ENCODE assay signal across 8 mouse cellular contexts in genomic region chr1:23382461-23382805, GRCm38 (mm10). TPM values are rescaled to one million over a fixed set of nuclear protein-coding genes. Genes with fewer than 3 reads are reported as not detected.
A peak's percentile ranks its signal among the peaks of the same experiment; 100 is the strongest.
DNase-seq lines count a peak whose midpoint lies in the region; ATAC-seq and TF ChIP-seq lines count a peak whose summit lies in the region.

No protein-coding gene starts in this region.

- peaks cover 25% of the 10 kb centered on the region for H3K4me1 ChIP-seq in heart, embryonic 16.5 days (ENCODE audit: control insufficient read depth, insufficient read depth, low read length)
- peaks cover 5% of the 10 kb centered on the region; the same call in 1 of the 2 replicates for H3K4me1 ChIP-seq in cortical plate, adult 2 months (ENCODE audit: control insufficient read depth, insufficient read depth, low read length)
- H3K4me1 ChIP-seq in intestine, embryonic 14.5 days (replicated peaks; ENCODE audit: control insufficient read depth, insufficient read depth, low read length) = peaks cover 5% of the 10 kb centered on the region; the same call in 1 of the 2 replicates
- H3K4me1 ChIP-seq in neural tube, embryonic 14.5 days (ENCODE audit: control insufficient read depth, insufficient read depth, low read length) = peaks cover 22% of the 10 kb centered on the region

- peak overlapping the region; percentile 79 for H3K9ac ChIP-seq in heart, embryonic 16.5 days (ENCODE audit: low read length)
- peak overlapping the region; percentile 67 for H3K9ac ChIP-seq in intestine, embryonic 14.5 days (ENCODE audit: low read length)
- peak overlapping the region; percentile 87 for H3K9ac ChIP-seq in neural tube, embryonic 14.5 days (replicated peaks; ENCODE audit: low read depth, low read length)

- no peaks in the 10 kb centered on the region for H3K9me3 ChIP-seq in heart, embryonic 16.5 days (replicated peaks; ENCODE audit: control insufficient read depth, low read length)
- no peaks in the 10 kb centered on the region for H3K9me3 ChIP-seq in intestine, embryonic 14.5 days (ENCODE audit: control insufficient read depth, low read length)
- no peaks in the 10 kb centered on the region for H3K9me3 ChIP-seq in neural tube, embryonic 14.5 days (ENCODE audit: control insufficient read depth, low read length)

- H3K4me2 ChIP-seq in heart, embryonic 16.5 days (ENCODE audit: low read depth, low read length) = peak overlapping the region; percentile 80
- peak overlapping the region; percentile 89 for H3K4me2 ChIP-seq in intestine, embryonic 14.5 days (ENCODE audit: low read length)
- peak overlapping the region; percentile 80 for H3K4me2 ChIP-seq in neural tube, embryonic 14.5 days (ENCODE audit: low read depth, low read length)

- no peak for ATAC-seq in heart, embryonic 16.5 days (replicated peaks; ENCODE audit: extremely low read depth, insufficient read depth, low FRiP score)
- no peak for ATAC-seq in intestine, embryonic 14.5 days (replicated peaks; ENCODE audit: low FRiP score, low TSS enrichment, low read depth)
- ATAC-seq in neural tube, embryonic 14.5 days (ENCODE audit: low read depth) = peak; percentile 29; the same call in 1 of the 2 replicates

- no peaks in the 10 kb centered on the region for H3K27me3 ChIP-seq in heart, embryonic 16.5 days (ENCODE audit: control insufficient read depth, insufficient read depth, low read length)
- no peaks in the 10 kb centered on the region for H3K27me3 ChIP-seq in intestine, embryonic 14.5 days (replicated peaks; ENCODE audit: control insufficient read depth, insufficient read depth, low read length)
- no peaks in the 10 kb centered on the region for H3K27me3 ChIP-seq in neural tube, embryonic 14.5 days (ENCODE audit: control insufficient read depth, insufficient read depth, low read length)

- no peak for TF ChIP-seq CTCF in cortical plate, adult 2 months (IDR thresholded peaks at IDR 0.05; ENCODE audit: extremely low read depth, insufficient read depth, low read length)

- under 1% methylated on average over 21 of the region's 21 CpGs for WGBS in heart, embryonic 16.5 days
- 1% methylated on average over 20 of the region's 21 CpGs for WGBS in intestine, embryonic 14.5 days
- WGBS in neural tube, embryonic 14.5 days = under 1% methylated on average over 21 of the region's 21 CpGs

- no peaks in the 10 kb centered on the region for H3K36me3 ChIP-seq in heart, embryonic 16.5 days (ENCODE audit: control insufficient read depth, insufficient read depth)
- H3K36me3 ChIP-seq in intestine, embryonic 14.5 days (ENCODE audit: control insufficient read depth, insufficient read depth, low read length) = no peaks in the 10 kb centered on the region
- H3K36me3 ChIP-seq in neural tube, embryonic 14.5 days (ENCODE audit: control insufficient read depth, insufficient read depth, low read length) = no peaks in the 10 kb centered on the region

- DNase-seq in heart, postnatal 25 days (ENCODE audit: low spot score) = no peak
- DNase-seq in 416B (ENCODE audit: low read depth) = peak; percentile 15
- no peak for DNase-seq in intestine, embryonic 14.5 days (ENCODE audit: low spot score)
- DNase-seq in c-Kit-positive CD71-positive TER-119-positive erythroid progenitor cells, embryonic 14.5 days (ENCODE audit: low spot score) = no peak
- no peak for DNase-seq in thymus, postnatal 36 days

- peak overlapping the region; percentile 90 for H3K27ac ChIP-seq in heart, embryonic 16.5 days (ENCODE audit: low read length)
- peak overlapping the region; percentile 54 for H3K27ac ChIP-seq in cortical plate, adult 2 months (ENCODE audit: insufficient read depth, low read length)
- H3K27ac ChIP-seq in intestine, embryonic 14.5 days (ENCODE audit: low read depth) = peak overlapping the region; percentile 79; the same call in 1 of the 2 replicates
- peak overlapping the region; percentile 87 for H3K27ac ChIP-seq in neural tube, embryonic 14.5 days (ENCODE audit: low read depth, low read length)

- peak overlapping the region; percentile 65 for H3K4me3 ChIP-seq in heart, embryonic 16.5 days (ENCODE audit: low read length)
- H3K4me3 ChIP-seq in cortical plate, adult 2 months (ENCODE audit: insufficient read depth, low read length) = peak overlapping the region; percentile 60
- peak overlapping the region; percentile 58 for H3K4me3 ChIP-seq in intestine, embryonic 14.5 days (ENCODE audit: low read depth, low read length)
- H3K4me3 ChIP-seq in neural tube, embryonic 14.5 days (ENCODE audit: low read depth, low read length) = peak overlapping the region; percentile 81

- TF ChIP-seq POLR2A in cortical plate, adult 2 months (IDR thresholded peaks at IDR 0.05; ENCODE audit: extremely low read depth, insufficient read depth, low read length) = no peak

- intact Hi-C loops in heart, postnatal 25 days (cut with DNase I) = loop anchor here (10.0 kb wide), 2 partner anchors 118 to 198 kb away; no protein-coding TSS in a partner anchor

RNA-seq across cellular contexts. Expression of gene Ogfrl1, which starts 15.1 kb away (rescaled TPM):
- polyA plus RNA-seq in heart, embryonic 16.5 days (2015; fragmentation: Nextera tagmentation; extraction: Ambion mirVana) = 5.7 and 7.5 TPM in 2 replicates
- 10 to 100 TPM; 15.2 to 17.5 TPM for total RNA-seq in heart, postnatal 25 days (2021)
- polyA plus RNA-seq in cortical plate, adult 2 months (2012; rRNA removed) = 62.9 and 67.0 TPM in 2 replicates
- polyA plus RNA-seq in intestine, embryonic 14.5 days (2014; fragmentation: Nextera tagmentation; extraction: Ambion mirVana) = 5.8 and 7.5 TPM in 2 replicates
- polyA plus RNA-seq in neural tube, embryonic 14.5 days (2014; fragmentation: Nextera tagmentation; extraction: Ambion mirVana) = 20.3 and 27.1 TPM in 2 replicates
